Mouse (Mus musculus) layer of hippocampus, adult 11-12 months (tissue): ENCODE results near the gene Sat2.
"Not testable (repeated sequence)": the region's sequence is repeated elsewhere in the genome, so short reads cannot be mapped to it uniquely, and the experiment has no call there.

Source experiments
- DNase-seq: peaks from one replicate; pipeline ENCODE4 v3.0.0; 2022; ENCODE audit warnings: low spot score

Gene Sat2

DNA sequence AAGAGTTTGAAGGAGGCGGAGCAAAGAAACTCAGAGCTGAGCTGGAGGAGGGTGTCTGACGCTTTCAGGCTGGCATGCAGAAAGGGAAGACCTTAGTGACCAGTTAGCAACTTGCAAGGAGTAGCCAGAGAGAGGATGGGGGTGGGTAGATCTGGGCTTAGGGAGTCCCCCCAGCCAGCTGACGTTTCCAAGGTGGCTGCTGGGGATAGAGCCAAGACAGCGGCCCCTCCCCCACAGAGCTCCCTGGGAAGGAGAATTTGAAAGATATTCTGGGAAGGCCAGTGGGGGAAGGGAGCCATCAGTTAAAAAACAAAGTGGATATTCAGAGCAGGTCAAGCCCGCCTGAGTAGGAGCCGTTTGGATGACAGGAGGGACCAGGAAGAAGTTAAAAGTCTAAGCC, 21.7 kb upstream of the Sat2 start:
- peak; percentile 75 for DNase-seq

DNA sequence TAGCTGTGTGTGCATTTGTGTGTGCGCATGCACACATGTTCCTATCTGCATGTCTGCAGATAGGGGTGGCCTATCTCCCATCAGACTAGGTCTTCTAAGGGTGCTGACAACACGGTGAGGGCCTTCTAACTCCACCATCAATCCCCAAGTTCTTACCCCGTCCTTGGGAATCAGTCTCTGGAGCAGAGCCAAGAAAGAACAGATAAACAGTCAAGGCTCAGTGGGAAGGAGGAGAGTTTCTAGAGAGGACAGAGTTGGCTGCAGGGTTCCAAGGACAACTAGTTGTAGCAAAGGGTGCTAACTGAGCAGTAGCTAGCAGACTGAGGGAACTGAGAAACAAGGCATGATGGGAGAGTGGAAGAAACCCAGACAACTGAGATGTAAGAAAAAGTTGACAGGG, 20.1 kb upstream of the Sat2 start:
- no peak for DNase-seq

DNA sequence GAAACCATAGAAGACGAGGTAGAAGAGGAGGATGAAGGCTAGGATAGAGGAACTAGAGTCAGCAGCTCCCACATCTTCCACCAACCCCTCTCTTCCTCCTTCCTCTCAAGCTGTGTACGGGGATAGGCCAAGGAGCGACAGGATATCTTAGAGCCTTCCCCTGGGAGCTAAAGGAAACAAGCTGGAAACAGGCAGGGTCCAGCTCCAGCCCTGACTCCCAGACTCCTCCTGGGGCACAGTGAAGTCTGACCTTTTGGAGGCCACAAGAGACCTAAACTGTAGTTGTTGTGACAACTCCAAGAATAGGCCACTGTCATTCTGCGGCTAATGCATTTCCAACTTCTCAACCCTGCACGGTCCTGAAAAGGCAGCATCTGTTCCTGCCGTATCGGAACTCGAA, 18.3 kb upstream of the Sat2 start:
- no peak for DNase-seq

DNA sequence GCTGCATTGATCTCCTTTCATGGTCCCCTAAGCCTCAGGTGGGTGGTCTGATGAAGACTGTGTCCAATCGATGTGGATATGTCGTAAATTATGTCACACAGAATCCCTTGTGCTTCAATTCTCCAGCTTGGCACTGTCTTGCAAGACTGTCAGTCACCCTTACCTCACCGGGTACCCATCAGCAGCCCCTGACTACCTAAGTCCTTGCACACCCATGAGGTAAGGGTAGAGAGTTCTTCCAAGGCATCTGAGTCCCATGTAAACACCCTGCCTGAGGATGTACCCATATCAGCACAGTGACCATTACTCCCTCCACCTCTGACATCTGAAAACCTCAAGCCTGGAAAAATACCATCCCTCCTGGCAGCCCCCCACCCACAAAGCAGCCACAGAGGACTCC, 17.5 kb upstream of the Sat2 start:
- DNase-seq = no peak

DNA sequence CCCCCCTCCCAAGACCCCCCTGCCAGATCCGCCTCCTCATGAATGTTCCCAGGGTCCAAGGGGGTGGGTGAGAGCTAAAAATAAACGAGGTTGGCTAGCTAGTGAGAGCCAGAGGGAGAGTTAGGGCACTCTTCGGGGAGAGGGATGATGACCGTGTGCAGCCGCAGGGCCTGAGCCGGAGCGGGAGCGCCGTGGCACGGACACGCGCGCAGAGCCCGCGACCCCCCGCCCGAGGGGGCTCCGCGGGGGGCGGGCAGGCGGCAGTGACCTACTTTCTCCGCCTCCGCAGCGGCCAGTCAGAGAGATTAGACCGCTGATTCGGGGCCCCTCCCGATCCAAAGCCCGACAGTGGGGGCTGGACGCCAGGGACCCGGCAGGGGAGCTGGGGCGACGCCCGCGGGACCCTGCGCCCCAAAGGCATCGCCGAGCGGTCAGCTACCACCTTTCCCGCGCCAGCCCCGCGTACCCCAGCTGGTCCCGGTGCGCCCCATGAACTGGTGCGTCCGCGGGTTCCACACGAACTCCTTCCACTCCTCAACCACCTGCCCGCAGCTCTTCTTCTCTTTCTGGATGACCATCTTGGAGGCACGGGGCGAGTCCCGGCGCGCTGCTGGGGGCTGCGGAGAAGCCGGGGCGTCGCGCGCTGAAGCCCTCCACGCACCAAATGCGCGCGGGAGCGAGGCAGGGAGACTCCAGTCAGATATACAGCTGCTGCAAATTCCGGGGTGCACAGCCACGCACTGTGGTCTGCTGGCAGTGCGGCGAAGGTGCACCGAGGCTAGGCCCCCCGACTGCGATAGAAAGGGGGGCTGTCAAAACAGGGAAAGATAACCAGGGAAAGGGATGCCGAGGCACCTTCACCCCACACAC, 16.8 kb upstream of the Sat2 start:
- DNase-seq = no peak

DNA sequence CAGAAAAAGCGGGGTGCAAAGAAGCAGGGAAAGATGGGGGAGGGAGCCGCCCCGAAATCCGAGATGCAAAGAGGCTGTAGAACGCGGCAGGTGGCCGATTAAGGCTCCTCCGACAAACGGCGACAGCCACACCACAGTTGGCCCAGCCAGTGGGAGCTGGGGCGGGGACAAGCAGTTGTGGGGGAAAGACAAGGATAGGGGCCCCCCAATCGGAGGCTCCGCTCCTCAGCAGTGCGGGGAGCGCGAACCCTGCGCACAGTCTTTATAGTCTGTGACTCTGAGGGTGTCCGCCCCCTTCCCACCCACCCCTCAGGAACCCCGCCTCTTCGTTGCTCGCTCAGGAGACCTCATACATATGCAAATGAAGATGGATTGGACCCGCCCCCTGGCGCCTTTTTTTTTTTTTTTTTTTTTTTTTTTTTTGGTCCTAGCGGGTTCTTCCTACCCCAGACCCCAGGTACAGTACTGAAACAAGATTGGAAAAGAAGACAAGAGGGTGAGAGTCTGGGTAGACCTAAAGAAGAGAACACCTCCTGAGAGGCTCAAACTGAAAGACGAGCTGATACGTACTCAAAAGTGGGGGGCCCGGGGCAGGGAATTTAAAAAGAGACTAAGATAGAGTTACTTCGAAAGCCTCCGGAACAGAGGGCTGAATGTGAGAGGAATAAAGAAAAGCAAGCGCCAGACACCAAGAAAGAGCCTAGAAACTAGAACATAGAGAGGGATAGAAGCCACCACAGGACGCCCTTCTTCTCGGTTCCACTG, 15.9 kb upstream of the Sat2 start, which contains the start of gene Atp1b2:
Gene Atp1b2, minus strand, starts transcription at position 217 of the 765 bp plus-strand sequence.
- DNase-seq = peak; percentile 77

DNA sequence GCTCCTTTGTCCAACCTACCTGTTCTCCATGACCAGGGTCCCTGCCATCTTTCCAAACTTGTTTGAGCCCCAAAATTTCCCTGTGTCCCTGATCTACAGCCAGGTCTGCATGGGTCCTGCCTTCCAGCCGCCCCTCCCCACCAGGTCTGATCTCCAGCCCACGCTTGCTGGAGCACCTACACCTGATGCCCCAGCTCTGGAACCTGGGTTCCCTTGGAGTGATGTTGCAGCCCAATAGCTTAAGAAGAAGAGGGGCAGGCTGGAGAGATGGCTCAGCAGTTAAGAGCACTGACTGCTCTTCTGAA, 15.4 kb upstream of the Sat2 start:
- DNase-seq = no peak

DNA sequence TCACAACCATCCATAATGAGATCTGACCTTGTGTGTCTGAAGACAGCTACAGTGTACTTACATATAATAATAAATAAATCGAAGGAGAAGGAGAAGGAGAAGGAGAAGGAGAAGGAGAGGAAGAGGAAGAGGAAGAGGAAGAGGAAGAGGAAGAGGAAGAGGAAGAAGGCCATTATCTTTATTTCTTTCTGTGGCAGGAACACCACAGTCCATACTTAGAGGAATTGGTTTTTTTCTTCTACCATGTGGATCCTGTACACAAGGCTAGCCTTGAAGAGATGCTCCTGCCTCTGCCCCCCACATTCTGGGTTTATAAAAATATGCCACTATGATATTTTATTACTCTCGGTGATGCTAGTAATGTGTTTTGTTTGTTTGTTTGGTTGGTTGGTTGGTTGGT, 15.0 kb upstream of the Sat2 start:
- no peak for DNase-seq

DNA sequence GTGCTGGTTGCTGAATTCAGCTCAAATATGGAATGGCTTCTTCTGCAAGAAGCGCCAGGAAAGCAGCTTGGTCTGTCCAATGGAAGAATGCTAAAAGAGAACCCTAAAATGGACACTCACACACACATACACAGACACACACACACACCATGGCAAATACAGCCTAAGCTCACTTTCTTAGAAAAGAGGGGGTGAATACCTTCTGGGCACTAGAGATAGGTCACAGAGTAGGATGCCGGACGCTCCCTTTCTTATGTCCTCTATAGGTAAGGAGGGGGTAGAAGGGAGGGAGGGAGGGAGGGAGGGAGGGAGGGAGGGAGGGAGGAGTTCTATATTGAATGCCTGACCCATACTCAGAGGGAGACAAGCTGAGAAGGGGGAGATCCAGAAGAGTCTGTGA, 13.3 kb upstream of the Sat2 start:
- no peak for DNase-seq

DNA sequence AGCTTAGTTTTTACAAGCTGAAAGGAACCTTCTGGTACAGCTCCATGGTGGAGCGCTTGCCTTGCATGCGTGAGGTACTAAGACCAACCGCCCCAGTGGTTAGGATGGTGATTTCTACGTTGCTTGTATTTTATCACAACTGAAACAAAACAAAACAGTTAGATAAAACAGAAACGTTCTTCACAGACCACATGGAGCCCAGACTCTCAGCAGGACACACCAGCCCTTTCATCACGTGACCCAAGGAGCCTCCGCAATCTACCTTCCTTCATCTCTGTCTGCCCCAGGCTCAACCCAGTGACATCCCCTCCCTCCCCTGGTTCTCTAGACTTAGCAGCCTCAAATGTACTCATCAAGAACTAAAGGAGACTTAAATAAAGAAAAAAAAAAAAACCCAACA, 12.4 kb upstream of the Sat2 start:
- DNase-seq = no peak

DNA sequence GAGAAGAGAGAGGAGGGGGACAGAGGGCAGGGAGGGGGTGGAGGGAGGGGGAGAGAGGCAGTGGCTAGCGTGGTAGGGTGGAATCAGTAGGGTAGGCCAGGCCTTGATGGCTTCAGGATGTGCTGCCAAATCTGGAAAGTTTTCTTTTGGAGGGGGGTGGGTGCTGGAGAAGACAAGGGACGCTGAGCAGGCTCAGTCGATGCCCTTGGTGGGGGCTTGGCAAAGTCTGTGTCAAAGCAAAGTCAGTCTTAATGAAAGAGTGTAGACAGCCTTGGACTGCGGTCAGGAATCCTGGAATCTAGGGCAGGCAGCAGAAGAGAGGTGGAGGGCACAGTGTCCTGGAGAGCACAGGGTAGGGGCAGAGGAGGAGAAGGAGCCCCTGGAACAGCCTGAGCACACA, 10.9 kb upstream of the Sat2 start:
- no peak for DNase-seq

DNA sequence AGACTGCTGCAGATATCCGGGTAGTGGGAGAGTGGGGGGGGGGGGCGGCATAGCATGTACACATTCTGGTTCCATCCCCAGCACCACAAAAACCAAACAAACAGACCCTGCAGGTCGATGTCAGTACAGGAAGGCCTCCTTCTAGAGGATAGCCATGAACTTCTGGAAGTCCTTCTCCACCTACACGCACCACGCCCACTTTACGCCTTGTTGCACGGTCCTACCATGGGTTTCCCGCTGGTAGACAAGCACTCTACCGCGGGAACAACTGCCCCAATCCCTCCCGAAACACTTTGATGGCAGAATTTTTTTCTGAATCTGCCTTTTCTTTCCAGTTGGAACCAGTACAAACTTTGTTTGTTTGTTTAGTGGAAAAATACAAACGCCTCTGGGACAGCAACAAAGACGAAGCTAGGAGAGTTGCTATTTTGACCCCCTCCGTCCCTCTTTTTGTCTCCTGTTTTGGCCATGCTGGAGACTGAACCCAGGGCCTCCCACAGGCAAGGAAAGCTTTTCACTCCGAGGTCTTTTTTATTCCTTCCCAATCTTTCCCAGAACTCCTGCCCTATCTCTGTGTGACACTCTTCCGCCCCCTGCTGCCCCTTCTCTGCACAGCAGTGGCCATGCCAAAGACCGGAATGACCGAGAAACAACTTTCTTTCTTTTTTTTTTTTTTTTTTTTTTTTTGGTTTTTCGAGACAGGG, 8.1 kb upstream of the Sat2 start:
- peak; percentile 89 for DNase-seq

DNA sequence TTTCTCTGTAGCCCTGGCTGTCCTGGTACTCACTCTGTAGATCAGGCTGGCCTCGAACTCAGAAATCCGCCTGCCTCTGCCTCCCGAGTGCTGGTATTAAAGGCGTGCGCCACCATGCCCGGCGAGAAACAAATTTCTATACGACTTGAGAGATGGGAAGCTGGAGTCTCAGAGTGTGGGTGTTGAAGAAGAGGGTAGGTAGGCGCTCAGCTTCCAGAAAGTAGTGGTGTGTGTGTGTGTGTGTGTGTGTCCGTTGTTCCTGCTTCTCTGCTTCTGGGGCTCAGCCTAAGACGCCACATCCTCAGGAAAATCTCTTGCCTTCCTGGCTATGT, 7.6 kb upstream of the Sat2 start:
- not testable (repeated sequence) for DNase-seq

DNA sequence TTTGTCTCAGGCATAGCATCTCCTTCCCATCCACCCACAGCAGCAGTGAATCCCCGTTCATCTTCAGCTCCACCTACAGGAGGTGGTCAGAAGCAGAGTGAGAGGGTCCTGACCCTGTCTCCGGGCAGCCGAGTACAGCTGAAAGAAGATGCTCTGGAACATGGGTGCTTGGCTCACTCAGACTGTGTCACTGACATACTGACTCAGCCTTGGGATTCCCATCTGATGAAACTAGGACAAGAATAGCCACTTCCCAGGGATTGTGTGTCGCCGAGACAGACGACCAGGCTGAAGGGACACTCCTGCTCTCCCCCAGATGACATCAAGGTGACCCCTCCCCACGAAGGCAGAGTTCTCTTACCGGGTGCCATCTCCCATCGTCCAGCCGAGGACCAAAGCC, 5.0 kb upstream of the Sat2 start:
- no peak for DNase-seq

DNA sequence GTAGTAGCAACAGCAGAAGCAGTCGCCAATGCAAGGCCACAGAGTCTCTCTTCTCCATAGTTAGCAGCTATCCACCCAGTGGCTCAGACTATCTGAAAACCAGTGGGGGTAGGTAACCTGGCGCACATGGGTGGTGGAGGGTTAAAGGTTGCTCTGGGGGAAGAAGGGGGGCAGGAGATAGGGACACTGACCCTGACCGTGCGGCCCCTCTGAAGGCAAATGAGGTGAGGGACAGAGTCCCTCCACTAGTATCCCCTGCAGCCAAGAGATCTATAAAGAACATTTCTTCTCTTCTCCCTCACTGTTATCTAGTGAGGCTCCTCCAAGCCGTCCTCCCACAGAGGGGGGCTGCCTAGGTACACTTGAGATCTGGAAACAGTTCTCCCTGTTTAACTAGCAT, 4.0 kb upstream of the Sat2 start, which contains the start of gene Shbg:
Gene Shbg, minus strand, starts transcription at position 101 of the 400 bp plus-strand sequence.
- no peak for DNase-seq

DNA sequence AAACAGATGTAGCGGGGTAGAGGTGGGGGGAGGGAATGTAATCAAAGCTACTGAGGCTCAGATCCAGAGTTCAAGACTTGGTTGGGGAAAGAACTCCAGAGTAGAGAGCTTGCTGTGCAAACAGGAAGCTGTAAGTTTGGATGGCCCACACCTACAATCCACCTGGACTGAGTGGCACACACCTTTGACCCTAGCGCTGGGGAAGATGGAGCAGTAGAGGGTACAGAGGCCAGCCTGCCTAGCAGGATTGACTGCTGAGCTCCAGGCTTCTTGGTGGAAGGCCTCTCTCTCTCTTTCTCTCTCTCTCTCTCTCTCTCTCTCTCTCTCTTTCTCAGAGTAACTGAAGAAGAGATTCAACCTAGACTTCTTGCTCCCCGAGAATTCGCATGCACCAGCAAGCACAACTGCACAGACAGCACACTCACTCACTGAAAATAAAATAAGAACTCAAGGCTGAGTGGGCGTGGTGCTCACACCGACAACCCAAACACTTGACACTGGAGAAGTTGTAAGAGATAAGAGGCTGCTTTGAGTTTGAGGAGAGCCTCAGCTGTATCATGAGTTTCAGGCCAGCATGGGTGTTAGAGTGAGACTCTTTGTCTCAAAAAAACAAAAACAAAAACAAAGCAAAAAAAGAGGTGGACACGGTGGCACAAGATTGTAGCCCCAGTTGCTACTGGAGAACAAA, 1.3 kb upstream of the Sat2 start:
- DNase-seq = no peak

DNA sequence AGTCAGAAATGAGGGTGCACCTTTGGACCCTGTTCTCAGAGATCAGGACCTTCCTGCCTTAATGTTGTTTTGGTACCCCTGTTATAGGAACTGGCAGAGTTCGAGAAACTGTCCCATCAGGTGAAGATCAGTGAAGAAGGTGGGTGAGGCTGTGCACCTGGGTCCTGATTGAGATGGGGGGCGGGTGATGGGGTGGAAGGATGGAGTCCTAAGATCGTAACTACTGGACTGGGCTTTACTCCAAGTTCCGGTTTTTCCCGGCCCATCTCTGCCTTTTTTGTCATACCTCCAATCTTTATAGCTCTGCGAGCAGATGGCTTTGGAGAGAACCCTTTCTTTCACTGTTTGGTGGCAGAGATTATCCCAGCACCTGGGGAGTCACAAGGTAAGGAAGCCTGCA, 582 bp downstream of the Sat2 start:
- no peak for DNase-seq

DNA sequence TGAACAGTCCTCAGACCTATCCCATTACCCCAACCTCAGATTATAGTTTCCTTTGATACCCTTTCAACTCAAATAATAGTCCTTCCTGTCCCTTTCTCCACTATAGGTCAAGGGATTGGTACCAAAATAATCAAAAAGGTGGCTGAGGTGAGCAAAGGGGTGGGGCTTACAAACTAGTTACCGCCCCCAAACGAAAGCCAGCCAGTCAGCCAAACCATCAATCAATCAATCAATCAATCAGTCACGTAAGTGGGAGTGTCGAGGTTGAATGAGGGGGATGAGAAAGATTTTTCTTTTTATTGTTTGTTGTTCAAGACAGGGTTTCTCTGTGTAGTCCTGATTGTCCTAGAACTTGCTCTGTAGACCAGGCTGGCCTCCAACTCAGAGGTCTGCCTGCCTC, 1.2 kb downstream of the Sat2 start:
- DNase-seq = no peak

DNA sequence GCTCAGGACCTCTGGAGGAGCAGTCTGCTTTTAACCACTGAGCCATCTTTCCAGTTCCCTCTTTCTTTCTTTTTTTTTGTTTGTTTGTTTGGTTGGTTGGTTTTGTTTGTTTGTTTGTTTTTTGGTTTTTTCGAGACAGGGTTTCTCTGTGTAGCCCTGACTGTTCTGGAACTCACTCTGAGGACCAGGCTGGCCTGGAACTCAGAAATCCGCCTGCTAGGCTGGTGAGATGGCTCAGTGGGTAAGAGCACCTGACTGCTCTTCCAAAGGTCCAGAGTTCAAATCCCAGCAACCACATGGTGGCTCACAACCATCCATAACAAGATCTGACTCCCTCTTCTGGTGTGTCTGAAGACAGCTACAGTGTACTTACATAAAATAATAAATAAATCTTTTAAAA, 2.5 kb downstream of the Sat2 start:
- not testable (repeated sequence) for DNase-seq

DNA sequence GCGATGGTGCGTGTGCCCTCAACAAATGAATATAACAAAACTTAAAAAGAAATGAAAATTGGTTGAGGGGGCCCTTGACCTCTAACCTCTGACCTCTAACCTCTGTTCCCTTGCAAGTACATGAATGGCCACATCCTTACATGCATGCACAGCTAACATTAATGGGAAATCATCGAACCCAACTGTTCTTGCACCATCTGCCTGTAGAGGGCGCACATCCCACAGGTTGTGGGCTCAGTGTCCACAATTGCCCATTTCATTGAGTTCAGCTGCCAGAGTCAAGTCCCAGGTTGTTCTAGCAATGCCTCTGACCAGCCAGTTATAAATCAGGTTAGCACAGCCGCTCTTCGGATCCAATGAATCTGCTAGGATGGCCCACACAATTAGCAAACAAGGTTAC, 6.5 kb downstream of the Sat2 start:
- peak; percentile 82 for DNase-seq

DNA sequence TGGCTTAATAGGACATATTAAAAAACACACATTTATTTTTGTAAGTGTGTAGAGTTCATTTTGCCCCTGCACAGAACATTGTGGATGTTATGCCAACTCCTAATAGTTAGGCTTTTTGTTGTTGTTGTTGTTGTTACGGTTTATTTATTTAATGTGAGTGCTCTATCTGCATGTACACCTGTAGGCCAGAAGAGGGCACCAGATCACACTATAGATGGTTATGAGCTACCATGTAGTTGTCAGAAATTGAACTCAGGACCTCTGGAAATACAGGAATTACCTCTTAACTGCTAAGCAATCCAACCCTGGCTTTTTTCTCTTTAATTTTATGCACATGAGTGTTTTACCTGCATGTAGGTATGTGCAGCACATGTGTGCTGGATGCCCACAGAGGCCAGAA, 8.0 kb downstream of the Sat2 start:
- no peak for DNase-seq

DNA sequence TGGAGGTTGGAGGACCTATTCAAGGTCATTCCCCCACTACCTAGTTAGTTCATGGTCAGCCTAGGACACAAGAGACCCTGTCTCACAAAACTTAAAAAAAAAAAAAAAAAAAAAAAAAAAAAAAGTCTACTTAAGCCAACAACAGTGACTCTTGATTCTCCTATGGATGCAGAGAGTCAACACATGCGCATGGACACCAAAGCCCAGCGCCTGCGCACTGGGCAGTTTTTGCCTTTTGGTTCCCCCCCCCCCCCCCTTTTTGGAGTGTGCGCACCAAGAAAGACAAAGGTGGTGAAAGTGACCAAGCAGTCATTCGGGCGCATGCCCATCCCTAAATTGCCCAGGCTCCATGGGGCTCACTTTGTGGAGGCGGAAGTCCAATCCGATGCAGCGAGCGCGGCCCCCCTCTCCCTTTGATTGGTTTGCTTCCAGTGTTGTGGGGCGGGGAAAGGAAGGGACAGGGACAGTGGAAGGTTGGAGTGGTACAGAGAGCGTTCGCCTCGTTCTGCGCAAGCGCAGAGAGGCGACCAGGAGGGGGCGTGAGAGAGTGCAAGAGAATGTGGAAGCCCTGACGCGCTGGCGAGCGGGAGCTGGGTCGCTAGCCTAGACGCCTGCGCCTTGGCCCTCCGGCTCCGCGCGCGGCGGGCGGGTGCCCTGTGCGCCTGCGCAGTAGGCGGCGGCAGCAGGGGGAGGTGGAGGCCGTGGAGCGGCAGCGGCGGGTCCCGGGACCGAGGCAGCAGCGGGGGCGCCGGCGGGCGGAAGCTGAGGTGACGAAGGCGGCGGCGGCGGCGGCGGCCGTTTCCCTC, 10.7 kb downstream of the Sat2 start, which contains the start of gene Fxr2:
Gene Fxr2, plus strand, starts transcription at position 707 of the 806 bp plus-strand sequence.
- peak; percentile 100 for DNase-seq
